ENCODE assay signal across 8 mouse cellular contexts in the genomic region with DNA sequence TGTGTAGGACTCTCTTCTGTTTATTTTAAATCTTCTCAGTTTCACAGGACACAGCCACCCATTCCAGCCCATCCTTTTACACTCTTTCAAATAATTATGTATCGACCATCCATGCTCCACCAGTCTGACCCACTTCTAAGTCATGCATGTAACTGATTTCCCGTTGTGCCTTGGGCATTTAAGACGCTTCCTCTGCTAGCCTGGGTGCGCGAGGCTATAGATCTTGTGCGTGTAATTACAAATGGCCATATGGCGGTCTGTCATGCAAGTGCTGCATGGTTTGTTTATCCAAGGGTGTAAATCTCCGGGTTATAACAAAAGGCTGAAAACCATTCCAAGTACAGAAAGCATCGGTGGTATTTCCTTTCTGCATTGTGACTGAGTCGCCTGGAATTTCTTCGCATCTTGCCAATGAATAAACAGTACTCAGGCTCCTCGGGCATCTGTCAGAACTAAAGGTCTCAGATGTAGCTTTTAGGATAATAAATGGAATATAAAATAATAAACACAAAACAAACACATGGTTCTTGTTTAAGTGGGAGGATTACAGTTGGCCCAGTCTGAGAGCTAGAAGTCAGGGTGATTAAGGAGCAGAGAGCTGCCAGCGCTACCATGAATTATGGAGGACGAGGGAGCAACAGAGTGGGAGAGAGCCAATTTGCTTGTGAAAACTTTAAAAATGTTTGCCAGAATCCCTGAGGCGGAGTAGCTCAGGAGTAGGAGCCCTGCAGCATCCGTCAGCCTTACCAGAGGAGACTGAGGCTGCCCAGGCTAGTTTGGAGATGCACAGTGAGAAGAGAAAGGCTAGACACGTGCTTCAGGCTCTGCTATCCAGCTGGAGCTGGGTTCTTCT. TPM values are rescaled to one million over a fixed set of nuclear protein-coding genes. Genes with fewer than 3 reads are reported as not detected.
DNase-seq lines count a peak whose midpoint lies in the region; ATAC-seq and TF ChIP-seq lines count a peak whose summit lies in the region.

No protein-coding gene starts in this region.

- TF ChIP-seq CTCF in thymus, adult 2 months (IDR thresholded peaks at IDR 0.05; ENCODE audit: borderline replicate concordance, control insufficient read depth, extremely low read depth, insufficient read depth, low read length, poor library complexity), result no peak

- ATAC-seq in neural tube, embryonic 14.5 days (ENCODE audit: low read depth), result peak; percentile 76

- H3K9me3 ChIP-seq in limb, embryonic 10.5 days (replicated peaks), result no peaks in the 10 kb centered on the region
- no peaks in the 10 kb centered on the region for H3K9me3 ChIP-seq in neural tube, embryonic 14.5 days (ENCODE audit: control insufficient read depth, low read length)

- no peak overlapping the region for H3K9ac ChIP-seq in neural tube, embryonic 14.5 days (replicated peaks; ENCODE audit: low read depth, low read length)

- H3K27me3 ChIP-seq in limb, embryonic 10.5 days (ENCODE audit: low read depth, poor library complexity, severe bottlenecking), result no peaks in the 10 kb centered on the region
- no peaks in the 10 kb centered on the region for H3K27me3 ChIP-seq in neural tube, embryonic 14.5 days (ENCODE audit: control insufficient read depth, insufficient read depth, low read length)
- H3K27me3 ChIP-seq in thymus, adult 2 months (ENCODE audit: control insufficient read depth, insufficient read depth, low read length), result no peaks in the 10 kb centered on the region

- DNase-seq in cerebellum, postnatal 10 days, result peak; percentile 34 to 38
- no peak for DNase-seq in cerebellum, postnatal 4 days (ENCODE audit: low spot score in 2 of 2)
- DNase-seq in R1 (ENCODE audit: low read depth, low spot score), result peak; percentile 13
- DNase-seq in forelimb bud, embryonic 11.5 days (ENCODE audit: low read depth, low spot score), result peak; percentile 53
- DNase-seq in limb, embryonic 10.5 days (ENCODE audit: low spot score), result peak; percentile 54
- DNase-seq in spleen, postnatal 4 days (ENCODE audit: low spot score in 2 of 2), result no peak
- DNase-seq in thymus, adult 2 months, result no peak

- WGBS in limb, embryonic 10.5 days, result 29% methylated on average over 17 of the region's 17 CpGs
- WGBS in neural tube, embryonic 14.5 days, result 6% methylated on average over 17 of the region's 17 CpGs
- 55% methylated on average over 17 of the region's 17 CpGs for WGBS in thymus, adult 2 months

- peak overlapping the region; percentile 6 for H3K4me3 ChIP-seq in limb, embryonic 10.5 days
- no peak overlapping the region for H3K4me3 ChIP-seq in neural tube, embryonic 14.5 days (ENCODE audit: low read depth, low read length)
- no peak overlapping the region for H3K4me3 ChIP-seq in thymus, adult 2 months (ENCODE audit: control insufficient read depth, insufficient read depth, low read length)

- TF ChIP-seq POLR2A in thymus, adult 2 months (IDR thresholded peaks at IDR 0.05; ENCODE audit: control insufficient read depth, extremely low read depth, insufficient read depth, low read length, poor library complexity), result no peak

- peak overlapping the region; percentile 29; the same call in 1 of the 2 replicates for H3K4me2 ChIP-seq in neural tube, embryonic 14.5 days (ENCODE audit: low read depth, low read length)

- H3K27ac ChIP-seq in limb, embryonic 10.5 days, result peak overlapping the region; percentile 83
- H3K27ac ChIP-seq in neural tube, embryonic 14.5 days (ENCODE audit: low read depth, low read length), result peak overlapping the region; percentile 55
- H3K27ac ChIP-seq in thymus, adult 2 months (ENCODE audit: control insufficient read depth, insufficient read depth, low read length), result no peak overlapping the region

- H3K36me3 ChIP-seq in limb, embryonic 10.5 days, result no peaks in the 10 kb centered on the region
- H3K36me3 ChIP-seq in neural tube, embryonic 14.5 days (ENCODE audit: control insufficient read depth, insufficient read depth, low read length), result no peaks in the 10 kb centered on the region
- H3K36me3 ChIP-seq in thymus, adult 2 months (ENCODE audit: control insufficient read depth, insufficient read depth, low read length), result no peaks in the 10 kb centered on the region

- H3K4me1 ChIP-seq in limb, embryonic 10.5 days, result peaks cover 37% of the 10 kb centered on the region
- peaks cover 12% of the 10 kb centered on the region for H3K4me1 ChIP-seq in neural tube, embryonic 14.5 days (ENCODE audit: control insufficient read depth, insufficient read depth, low read length)
- H3K4me1 ChIP-seq in thymus, adult 2 months (replicated peaks; ENCODE audit: control insufficient read depth, insufficient read depth, low read length), result no peaks in the 10 kb centered on the region

RNA-seq across cellular contexts. Expression of a gene that starts 24.6 kb away (rescaled TPM):
- 0.50 and 0.69 TPM in 2 replicates for polyA plus RNA-seq in limb, embryonic 10.5 days (2016; fragmentation: Nextera tagmentation; extraction: Ambion mirVana)
- 0.07 TPM in 1 of 2 replicates, not detected in the other for polyA plus RNA-seq in neural tube, embryonic 14.5 days (2014; fragmentation: Nextera tagmentation; extraction: Ambion mirVana)
- 0.04 and 0.13 TPM in 2 replicates for polyA plus RNA-seq in thymus, adult 2 months (2012; rRNA removed)

RNA-seq across cellular contexts. Expression of a gene that starts 40.6 kb away (rescaled TPM):
- 3.9 and 5.4 TPM in 2 replicates for polyA plus RNA-seq in limb, embryonic 10.5 days (2016; fragmentation: Nextera tagmentation; extraction: Ambion mirVana)
- 14.3 and 14.8 TPM in 2 replicates for polyA plus RNA-seq in neural tube, embryonic 14.5 days (2014; fragmentation: Nextera tagmentation; extraction: Ambion mirVana)
- 0.70 and 1.0 TPM in 2 replicates for polyA plus RNA-seq in thymus, adult 2 months (2012; rRNA removed)

RNA-seq across cellular contexts. Expression of a gene that starts 40.6 kb away (rescaled TPM):
- polyA plus RNA-seq in limb, embryonic 10.5 days (2016; fragmentation: Nextera tagmentation; extraction: Ambion mirVana), result 1.6 and 2.3 TPM in 2 replicates
- 4.3 and 6.3 TPM in 2 replicates for polyA plus RNA-seq in neural tube, embryonic 14.5 days (2014; fragmentation: Nextera tagmentation; extraction: Ambion mirVana)
- 2.1 and 2.8 TPM in 2 replicates for polyA plus RNA-seq in thymus, adult 2 months (2012; rRNA removed)

RNA-seq across cellular contexts. Expression of a gene that starts 47.4 kb away (rescaled TPM):
- polyA plus RNA-seq in limb, embryonic 10.5 days (2016; fragmentation: Nextera tagmentation; extraction: Ambion mirVana), result 0.04 and 0.09 TPM in 2 replicates
- polyA plus RNA-seq in neural tube, embryonic 14.5 days (2014; fragmentation: Nextera tagmentation; extraction: Ambion mirVana), result 0.75 and 0.95 TPM in 2 replicates
- polyA plus RNA-seq in thymus, adult 2 months (2012; rRNA removed), result not detected in 2 replicates

Comparison
In these comparisons a context has a peak if more than half of its experiments do, and no peak if none do; other contexts are left out.
1. DNase-seq: peak in cerebellum, postnatal 10 days (2 of 2), R1 (single experiment), forelimb bud, embryonic 11.5 days (single experiment) and limb, embryonic 10.5 days (single experiment); none in cerebellum, postnatal 4 days (0 of 2), spleen, postnatal 4 days (0 of 2) and thymus, adult 2 months (single experiment).